Mouse (Mus musculus): ENCODE measurements around the gene Ube2cbp. TPM values are rescaled to one million over a fixed set of nuclear protein-coding genes. Genes with fewer than 3 reads are reported as not detected.

Gene Ube2cbp
- total RNA-seq, 1 experiment from 2014 or later, result 2.9 TPM

GRCm38 (mm10) chr9:86319516-86320140, 145.1 kb downstream of the Ube2cbp start:
- no peak for DNase-seq

DNA sequence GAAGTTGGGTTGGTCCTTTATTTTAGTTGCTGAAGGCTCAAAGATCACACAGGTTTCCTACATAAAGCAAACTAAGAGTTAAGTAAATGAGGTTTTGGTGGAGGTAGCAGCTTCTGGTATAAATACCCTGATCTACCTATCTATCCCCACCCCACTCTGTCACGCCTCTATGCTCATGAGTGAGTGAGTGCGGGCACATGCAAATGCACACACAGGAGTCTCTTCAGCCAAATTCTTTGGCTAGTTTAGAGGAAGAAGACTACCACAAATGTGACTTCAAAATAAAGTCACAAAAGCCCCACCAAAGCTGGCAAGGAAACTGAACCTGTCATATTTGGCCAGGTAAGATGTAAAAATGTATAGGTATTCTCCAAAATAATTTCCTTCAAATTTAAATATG, 149.1 kb downstream of the Ube2cbp start:
- no peak for DNase-seq

GRCm38 (mm10) chr9:86308616-86309015, 156.1 kb downstream of the Ube2cbp start:
- no peak for DNase-seq

DNA sequence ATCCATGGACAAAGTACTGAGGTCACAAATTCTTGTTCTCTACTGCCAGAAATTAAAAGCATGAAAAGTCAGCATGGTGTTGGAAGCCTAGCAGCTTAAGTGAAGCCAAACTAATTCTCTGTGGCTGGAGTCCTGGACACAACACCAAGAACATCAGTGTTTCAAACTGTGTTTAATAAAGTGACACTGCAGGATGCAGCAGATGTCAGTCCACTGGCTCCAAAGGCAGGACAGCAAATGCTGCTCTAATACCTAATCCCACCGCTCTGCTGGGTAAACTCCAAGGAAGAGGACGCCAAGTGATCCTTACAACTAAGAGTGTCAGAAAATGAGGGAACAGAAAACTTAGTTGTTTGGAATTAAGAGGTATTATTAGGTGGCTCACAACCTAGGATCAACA, 158.2 kb downstream of the Ube2cbp start:
- no peak for DNase-seq

GRCm38 (mm10) chr9:86301407-86301806, 163.3 kb downstream of the Ube2cbp start:
- no peak for DNase-seq

- no peak for DNase-seq
Observed at GRCm38 (mm10) chr9:86298596-86298995, 166.2 kb downstream of the Ube2cbp start.

DNA sequence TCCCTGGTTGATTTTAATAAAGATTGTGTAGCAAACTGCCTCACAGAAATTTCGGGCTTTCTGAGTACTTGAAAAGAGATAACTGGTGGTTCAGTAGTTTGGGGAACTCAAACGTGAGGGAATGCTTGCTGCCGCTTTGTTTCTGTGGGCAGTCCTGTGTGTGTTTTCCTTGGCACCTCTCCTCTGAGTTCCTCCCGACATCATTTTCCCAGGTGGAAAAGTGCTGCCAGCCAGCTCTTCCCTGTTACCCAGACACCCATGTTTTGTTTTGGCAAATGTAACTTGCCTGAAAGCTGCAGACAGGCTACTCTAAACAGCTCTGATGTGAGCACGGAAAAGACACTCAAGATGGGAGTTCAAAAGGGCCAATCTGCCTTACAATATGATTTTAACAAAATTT, 166.6 kb downstream of the Ube2cbp start:
- DNase-seq, result no peak

GRCm38 (mm10) chr9:86296683-86297638, 167.8 kb downstream of the Ube2cbp start:
- no peak for DNase-seq

GRCm38 (mm10) chr9:86287570-86287954, 177.2 kb downstream of the Ube2cbp start:
- DNase-seq, result no peak

DNA sequence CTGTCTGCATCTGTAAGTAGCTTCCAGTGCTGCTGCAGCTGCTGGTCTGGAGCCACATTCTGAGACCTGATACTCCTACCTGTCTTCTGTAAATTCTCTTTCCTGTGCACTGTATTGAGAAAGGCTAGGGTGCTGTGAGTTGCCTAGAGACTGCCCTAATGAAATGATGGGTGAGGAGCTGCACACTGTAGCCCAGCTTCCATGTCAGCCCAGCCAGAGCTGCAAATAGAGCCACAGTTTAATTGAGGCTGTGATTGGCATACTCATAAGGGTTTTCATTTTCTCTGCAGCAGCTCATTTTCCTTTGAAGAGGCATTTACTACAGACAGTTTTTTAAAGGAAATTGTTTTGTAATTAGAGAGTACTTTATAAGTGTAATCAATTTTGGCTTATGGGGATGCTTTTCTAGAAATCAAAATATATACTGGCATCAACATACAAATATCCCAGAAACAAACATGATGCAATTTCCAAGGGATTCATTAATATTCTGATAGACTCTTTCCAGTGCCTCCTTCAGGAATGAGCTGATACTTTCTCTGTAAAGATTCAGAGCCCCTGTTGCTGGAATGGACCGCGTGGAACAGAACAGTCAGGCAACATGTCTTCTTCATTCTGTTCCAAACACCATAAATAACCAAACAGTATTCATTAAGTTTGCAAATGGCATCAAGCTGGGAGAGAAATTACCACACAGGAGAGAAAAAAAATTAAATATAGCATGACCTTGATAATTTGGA, 177.8 kb downstream of the Ube2cbp start:
- DNase-seq, result no peak

- no peak for DNase-seq
Observed at GRCm38 (mm10) chr9:86282555-86282954, 182.2 kb downstream of the Ube2cbp start.

GRCm38 (mm10) chr9:86281147-86281467, 183.6 kb downstream of the Ube2cbp start:
- no peak for DNase-seq

DNA sequence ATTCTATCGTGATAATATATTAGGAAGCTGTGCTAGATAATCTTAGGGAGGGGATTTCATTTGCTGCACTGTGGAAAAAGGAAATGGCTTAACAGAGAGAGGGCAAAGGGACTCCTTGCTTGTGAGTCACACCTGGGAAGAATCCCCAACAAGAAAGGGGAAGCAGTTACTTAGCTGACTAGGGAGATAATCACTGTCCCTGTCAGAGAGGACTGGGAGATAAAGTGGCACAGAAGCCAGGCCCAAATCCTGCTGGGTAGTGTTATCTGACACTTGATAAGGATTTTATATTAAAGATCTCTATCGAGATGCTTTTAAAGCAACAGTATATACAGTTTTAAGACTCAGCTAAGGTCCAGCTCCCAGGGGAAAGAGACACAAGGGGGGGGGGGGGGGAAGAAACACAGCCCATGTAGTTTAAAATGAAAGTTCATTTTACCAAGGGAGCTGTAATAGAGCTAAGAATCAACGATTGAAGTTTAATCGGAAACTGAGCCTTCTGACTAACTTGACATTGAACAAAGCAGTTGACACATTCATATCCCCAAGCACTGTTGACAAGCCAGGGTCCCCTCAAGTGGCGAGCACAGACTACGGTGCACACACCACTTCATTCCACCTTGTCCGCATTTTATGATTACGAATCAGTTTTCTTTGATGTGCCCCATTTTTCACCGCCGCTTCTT, 184.1 kb downstream of the Ube2cbp start:
- no peak for DNase-seq

DNA sequence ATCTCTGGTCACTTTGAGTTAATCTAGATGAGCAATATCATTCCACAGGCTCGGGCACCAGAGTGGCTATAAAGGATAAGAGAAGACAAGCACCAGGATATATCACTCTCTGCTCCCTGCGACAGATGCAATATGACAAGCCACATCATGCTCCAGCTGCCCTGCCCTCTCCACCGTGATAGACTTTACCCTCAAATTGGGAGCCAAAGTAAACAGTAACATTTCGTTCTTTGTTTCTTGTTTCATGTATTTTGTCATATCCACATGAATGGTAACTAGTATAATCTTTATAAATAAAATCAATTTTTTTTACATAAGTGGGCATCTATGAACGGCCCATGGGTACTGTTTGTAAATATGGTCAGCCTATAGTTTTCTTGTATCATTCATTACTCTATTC, 195.2 kb downstream of the Ube2cbp start:
- DNase-seq, result no peak

DNA sequence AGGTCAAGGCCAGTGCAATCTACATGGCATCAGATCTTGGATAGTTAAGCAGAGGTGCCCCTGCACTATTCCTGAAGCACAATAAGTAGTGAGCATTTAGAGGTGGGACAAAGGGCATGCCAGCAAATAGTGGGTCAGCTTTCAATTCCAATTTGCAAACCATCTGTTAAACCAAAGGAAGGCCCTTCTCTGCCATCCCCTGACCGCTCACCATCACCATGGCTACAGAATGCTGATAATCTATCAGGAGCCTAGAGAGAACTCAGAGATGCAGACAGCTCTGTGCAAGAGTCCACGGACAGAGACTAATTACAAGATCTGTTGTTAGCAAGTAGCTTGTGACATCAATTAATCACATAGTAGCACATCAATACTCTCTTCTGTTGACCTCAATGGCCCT, 198.1 kb downstream of the Ube2cbp start:
- no peak for DNase-seq

Other genes starting within 250 kb of the Ube2cbp start
- gene Dop1a, start 2.2 kb upstream of the Ube2cbp start, total RNA-seq (2021), result 26.4 and 30.9 TPM in 2 replicates
- 23.0 and 29.3 TPM in 2 replicates for gene Pgm3, start 106.9 kb upstream of the Ube2cbp start, total RNA-seq (2021)
- 4.7 and 4.9 TPM in 2 replicates for gene Rwdd2a, start 107.0 kb upstream of the Ube2cbp start, total RNA-seq (2021)
- gene Me1, start 231.0 kb upstream of the Ube2cbp start, total RNA-seq (2021), result 534 and 576 TPM in 2 replicates

Data from adrenal gland, postnatal 14 days (tissue).